ENCODE assay signal across 19 mouse cellular contexts in the genomic region with DNA sequence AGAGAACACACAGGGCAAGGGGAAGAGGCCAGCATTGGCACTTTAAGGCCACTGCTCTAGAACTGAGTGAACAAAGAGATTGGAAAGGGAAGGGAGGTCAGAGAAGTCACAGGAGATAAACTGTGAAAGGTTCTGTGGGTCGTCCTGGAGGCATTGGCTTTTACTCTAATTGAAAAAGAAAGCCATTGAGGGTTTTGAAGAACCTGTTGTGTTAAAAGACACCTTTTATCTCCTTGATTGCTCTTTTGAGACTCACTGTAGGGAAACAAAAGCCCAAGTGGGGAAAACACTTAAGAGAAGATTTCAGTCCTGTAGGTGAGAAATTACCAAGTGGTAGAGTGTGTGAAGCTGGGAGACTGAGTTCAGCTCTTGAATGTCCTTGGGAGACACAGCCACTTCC.
"Had no signal": no experiment of that assay in that cellular context is flagged by ENCODE, and none has a peak within 500 bp of the region (broad histone marks: within the 10 kb centered on the region; RNA-seq: fewer than 3 reads in every experiment).

No protein-coding gene starts in this region.

- H3K4me3 ChIP-seq: heart, embryonic 10.5 days; heart, embryonic 12.5 days; hindbrain, embryonic 10.5 days; hindbrain, embryonic 12.5 days; intestine, embryonic 15.5 days; layer of hippocampus, adult 2 months; left cerebral cortex, adult 2 months; limb, embryonic 10.5 days; limb, embryonic 12.5 days; liver, embryonic 13.5 days; liver, embryonic 15.5 days had no signal

- H3K36me3 ChIP-seq: heart, embryonic 10.5 days; heart, embryonic 12.5 days; hindbrain, embryonic 10.5 days; hindbrain, embryonic 12.5 days; intestine, embryonic 15.5 days; limb, embryonic 10.5 days; limb, embryonic 12.5 days; liver, embryonic 13.5 days; liver, embryonic 15.5 days had no signal

- H3K27ac ChIP-seq: heart, embryonic 10.5 days; hindbrain, embryonic 10.5 days; hindbrain, embryonic 12.5 days; hindbrain, embryonic 14.5 days; intestine, embryonic 15.5 days; layer of hippocampus, adult 2 months; left cerebral cortex, adult 2 months; limb, embryonic 10.5 days; limb, embryonic 12.5 days; liver, embryonic 13.5 days; liver, embryonic 15.5 days had no signal

- H3K4me1 ChIP-seq: hindbrain, embryonic 12.5 days; intestine, embryonic 15.5 days; liver, embryonic 13.5 days; liver, embryonic 15.5 days had no signal

- DNase-seq: gastrocnemius, postnatal 14 days; heart, postnatal 10 days; kidney, adult 18-20 months; kidney, adult 8-10 months; kidney, postnatal 10 days; kidney, postnatal 25 days; liver; liver, embryonic 13.5 days had no signal

- H3K9me3 ChIP-seq: heart, embryonic 10.5 days; heart, embryonic 12.5 days; hindbrain, embryonic 10.5 days; hindbrain, embryonic 12.5 days; intestine, embryonic 15.5 days; limb, embryonic 10.5 days; limb, embryonic 12.5 days; liver, embryonic 15.5 days had no signal

- H3K9ac ChIP-seq: heart, embryonic 12.5 days; hindbrain, embryonic 12.5 days; hindbrain, embryonic 14.5 days; intestine, embryonic 15.5 days; limb, embryonic 12.5 days; liver, embryonic 13.5 days; liver, embryonic 15.5 days had no signal
